Mouse (Mus musculus): ENCODE results near the gene Slc16a5.

Slc16a5 gene

DNA sequence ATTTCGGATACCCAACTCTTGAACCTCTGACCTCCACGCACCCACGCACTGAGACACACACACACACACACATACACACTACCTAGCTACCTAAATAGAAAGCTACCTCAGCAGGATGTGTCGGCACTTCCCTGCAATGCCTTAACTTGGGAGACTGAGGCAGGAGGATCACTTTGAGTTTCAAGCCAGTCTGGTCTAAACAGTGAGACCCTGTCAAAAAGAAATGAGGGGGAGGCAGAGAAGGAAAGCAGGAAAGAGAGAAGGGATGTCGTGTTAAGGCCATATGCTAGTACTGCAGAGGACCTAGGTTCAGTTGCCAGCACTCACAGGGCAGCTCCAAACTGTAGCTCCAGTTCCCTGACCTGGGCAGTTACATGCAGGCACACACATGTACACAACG, 52.7 kb downstream of the Slc16a5 start:
- no peak for DNase-seq (ENCODE audit: low spot score)

DNA sequence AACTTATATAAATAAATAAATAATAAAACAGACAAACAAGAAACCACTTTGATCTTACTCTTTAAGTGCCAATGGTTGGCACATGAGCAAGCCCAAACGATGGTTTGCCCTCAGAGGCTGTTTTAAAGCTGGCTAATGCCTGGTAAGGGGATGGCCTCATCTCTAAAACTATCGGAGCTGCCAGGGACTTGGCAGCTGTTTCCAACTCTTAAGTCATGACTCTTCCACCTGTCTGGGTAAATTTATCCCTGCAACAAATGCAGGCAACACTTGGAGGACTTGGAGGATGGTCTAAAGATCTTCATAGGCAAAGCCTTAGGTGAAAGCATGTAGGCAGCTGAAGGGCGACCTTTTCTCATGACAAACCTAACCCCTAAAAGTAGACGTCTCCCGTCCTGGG, 54.7 kb downstream of the Slc16a5 start:
- no peak for DNase-seq (ENCODE audit: low spot score)

DNA sequence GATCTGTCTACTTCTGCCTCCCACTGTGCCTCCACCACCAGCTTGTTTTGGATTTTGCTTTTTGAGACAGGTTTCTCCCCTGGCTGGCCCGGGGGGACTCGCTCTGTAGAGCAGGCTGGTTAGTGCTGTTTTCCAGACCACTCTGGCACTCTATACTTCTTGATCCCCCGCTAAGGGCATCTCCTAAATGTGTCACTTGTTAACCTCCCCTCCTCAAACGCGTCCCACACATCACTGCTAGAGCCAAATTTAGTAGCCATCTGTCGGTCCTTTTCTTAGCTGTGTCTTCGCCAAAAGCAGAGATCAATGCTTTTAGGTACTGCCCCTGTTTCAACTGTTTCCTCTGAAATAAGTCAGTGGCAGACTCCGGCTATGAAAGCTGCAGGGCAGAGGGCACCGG, 56.4 kb downstream of the Slc16a5 start:
- no peak for DNase-seq (ENCODE audit: low spot score)

DNA sequence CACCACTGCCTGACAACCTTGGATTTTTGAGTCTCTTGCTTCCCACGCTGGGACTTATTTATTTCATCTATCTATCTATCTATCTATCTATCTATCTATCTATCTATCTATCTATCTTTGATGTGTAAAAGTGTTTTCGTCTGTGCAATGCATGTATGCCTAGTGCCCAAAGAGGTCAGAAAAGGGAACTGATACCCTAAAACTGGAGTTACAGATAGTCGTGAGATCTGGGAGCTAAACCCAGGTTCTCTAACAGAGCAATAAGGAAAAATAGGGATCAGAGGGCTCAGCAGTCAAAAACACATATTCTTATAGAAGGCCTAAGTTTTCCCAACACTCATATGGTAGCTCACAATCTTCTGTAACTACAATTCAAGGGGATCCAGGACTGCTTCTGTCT, 57.3 kb downstream of the Slc16a5 start:
- no peak for DNase-seq (ENCODE audit: low spot score)

DNA sequence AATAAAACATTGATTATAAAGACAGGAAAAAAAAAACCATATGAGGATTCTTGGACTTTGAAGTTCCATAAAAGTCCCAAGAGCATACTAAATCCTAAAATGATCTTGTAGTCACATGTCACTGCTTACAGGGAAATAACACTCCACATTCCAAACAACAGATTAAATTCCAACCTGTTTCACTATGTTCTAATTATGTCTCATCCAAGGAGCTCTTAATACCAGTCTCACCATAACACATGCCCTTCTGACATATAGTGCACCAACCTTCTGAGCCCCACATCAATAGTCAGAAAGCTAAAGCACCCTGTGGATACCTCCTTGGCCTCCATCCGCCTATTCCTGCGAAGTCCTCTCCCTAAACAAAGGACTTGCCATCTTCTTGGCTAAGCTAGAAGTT, 57.9 kb downstream of the Slc16a5 start:
- no peak for DNase-seq (ENCODE audit: low spot score)

DNA sequence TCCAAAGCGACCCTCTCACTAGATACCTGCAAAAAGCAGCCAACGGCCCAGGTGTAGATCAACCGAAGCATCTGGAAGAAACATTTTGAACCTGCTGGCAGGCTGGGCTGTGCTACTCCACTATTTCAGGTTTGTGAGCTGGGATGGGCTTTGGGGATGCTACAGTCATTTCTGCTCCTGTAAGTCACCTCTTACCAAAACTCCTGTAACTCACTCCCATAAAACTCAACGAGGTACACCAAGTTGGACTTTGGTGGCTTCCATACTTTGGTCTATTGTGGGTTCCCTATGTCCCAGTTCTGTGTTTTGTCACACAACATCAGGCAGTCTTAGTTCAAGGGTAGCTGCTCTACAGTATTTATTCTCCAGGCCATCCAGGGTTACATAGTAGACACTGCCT, 58.8 kb downstream of the Slc16a5 start:
- no peak for DNase-seq (ENCODE audit: low spot score)

DNA sequence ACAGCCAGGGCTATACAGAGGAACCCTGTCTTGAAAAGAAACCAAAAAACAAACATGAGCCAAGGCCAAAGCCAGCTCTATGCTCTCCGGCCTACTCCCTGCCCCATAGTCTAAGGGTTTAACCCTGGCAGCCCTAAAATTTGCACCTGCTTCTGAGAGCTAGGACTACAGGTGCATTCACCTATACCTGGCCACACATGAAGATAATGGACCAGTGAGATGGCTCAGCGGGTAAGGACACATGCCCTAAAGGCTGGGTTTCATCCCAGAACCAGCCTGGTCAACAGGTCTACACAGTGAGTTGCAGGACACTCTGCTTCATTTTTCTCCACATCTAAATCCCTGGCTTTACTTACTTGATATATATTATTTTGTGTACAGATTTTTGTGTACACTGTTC, 60.0 kb downstream of the Slc16a5 start:
- no peak for DNase-seq (ENCODE audit: low spot score)

DNA sequence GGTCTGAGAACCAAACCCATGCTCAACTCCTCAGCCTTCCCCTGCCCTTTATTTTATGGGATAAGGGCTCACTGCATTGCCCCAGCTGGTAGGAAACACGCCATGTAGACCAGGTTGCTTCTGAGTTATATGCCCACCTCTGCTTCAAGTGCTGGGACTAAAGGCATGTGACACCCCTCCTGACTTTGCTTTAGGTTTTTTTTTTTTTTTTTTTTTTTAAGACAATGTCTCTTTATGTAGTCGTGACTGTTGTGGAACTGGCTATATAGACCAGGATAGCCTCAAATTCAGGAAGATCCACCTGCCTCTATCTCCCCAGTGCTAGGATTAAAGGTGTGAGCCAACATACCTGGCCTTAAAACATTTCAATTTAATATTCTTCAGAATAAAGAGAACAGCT, 60.4 kb downstream of the Slc16a5 start:
- no peak for DNase-seq (ENCODE audit: low spot score)

All from testis, postnatal 14 days (tissue).